Comparison of ENCODE assay signal across 27 mouse cellular contexts in genomic region chr12:53536816-53537215, GRCm38 (mm10).
DNase-seq lines count a peak whose midpoint lies in the region; ATAC-seq and TF ChIP-seq lines count a peak whose summit lies in the region.
"Had no signal": no experiment of that assay in that cellular context is flagged by ENCODE, and none has a peak within 500 bp of the region (broad histone marks: within the 10 kb centered on the region; RNA-seq: fewer than 3 reads in every experiment).

No protein-coding gene starts in this region.

- H3K4me1 ChIP-seq in midbrain, embryonic 10.5 days = peaks cover 24% of the 10 kb centered on the region
- H3K4me1 ChIP-seq in midbrain, postnatal 0 days (ENCODE audit: insufficient read depth, low read length) = no peaks in the 10 kb centered on the region
- peaks cover 3% of the 10 kb centered on the region; the same call in 1 of the 2 replicates for H3K4me1 ChIP-seq in neural tube, embryonic 11.5 days (ENCODE audit: control insufficient read depth, insufficient read depth, low read length)
- no peaks in the 10 kb centered on the region for H3K4me1 ChIP-seq in lung, adult 2 months (ENCODE audit: control insufficient read depth, insufficient read depth, low read length)
- H3K4me1 ChIP-seq in kidney, embryonic 16.5 days (ENCODE audit: insufficient read depth, low read length) = no peaks in the 10 kb centered on the region
- H3K4me1 ChIP-seq: embryonic facial prominence, embryonic 13.5 days had no signal

- H3K9ac ChIP-seq in midbrain, postnatal 0 days (replicated peaks; ENCODE audit: low read length, poor library complexity, severe bottlenecking) = no peak overlapping the region
- H3K9ac ChIP-seq in neural tube, embryonic 11.5 days (ENCODE audit: low read length) = no peak overlapping the region
- no peak overlapping the region for H3K9ac ChIP-seq in kidney, embryonic 16.5 days (replicated peaks; ENCODE audit: low read length)
- H3K9ac ChIP-seq: embryonic facial prominence, embryonic 13.5 days; forebrain, embryonic 13.5 days; hindbrain, embryonic 12.5 days had no signal

- H3K27ac ChIP-seq in midbrain, embryonic 10.5 days (replicated peaks) = peak overlapping the region; percentile 57; the same call in 1 of the 2 replicates
- H3K27ac ChIP-seq in midbrain, postnatal 0 days (ENCODE audit: low read depth, low read length) = no peak overlapping the region
- H3K27ac ChIP-seq in neural tube, embryonic 11.5 days (ENCODE audit: low read depth, low read length) = no peak overlapping the region
- H3K27ac ChIP-seq in kidney, embryonic 16.5 days (ENCODE audit: low read length) = no peak overlapping the region
- H3K27ac ChIP-seq: embryonic facial prominence, embryonic 10.5 days; embryonic facial prominence, embryonic 13.5 days; forebrain, embryonic 13.5 days; hindbrain, embryonic 12.5 days had no signal

- H3K9me3 ChIP-seq in midbrain, embryonic 10.5 days (replicated peaks) = no peaks in the 10 kb centered on the region
- H3K9me3 ChIP-seq in midbrain, postnatal 0 days (ENCODE audit: low read length) = no peaks in the 10 kb centered on the region
- H3K9me3 ChIP-seq in neural tube, embryonic 11.5 days (ENCODE audit: control insufficient read depth, low read length) = no peaks in the 10 kb centered on the region
- no peaks in the 10 kb centered on the region for H3K9me3 ChIP-seq in kidney, embryonic 16.5 days (ENCODE audit: low read length)
- H3K9me3 ChIP-seq: embryonic facial prominence, embryonic 10.5 days; embryonic facial prominence, embryonic 13.5 days; forebrain, embryonic 13.5 days; hindbrain, embryonic 12.5 days had no signal

- no peaks in the 10 kb centered on the region for H3K27me3 ChIP-seq in midbrain, embryonic 10.5 days (ENCODE audit: low read depth, poor library complexity, severe bottlenecking)
- H3K27me3 ChIP-seq in midbrain, postnatal 0 days (ENCODE audit: insufficient read depth, low read length) = no peaks in the 10 kb centered on the region
- H3K27me3 ChIP-seq in neural tube, embryonic 11.5 days (ENCODE audit: control insufficient read depth, insufficient read depth, low read length) = no peaks in the 10 kb centered on the region
- H3K27me3 ChIP-seq in kidney, embryonic 16.5 days (ENCODE audit: insufficient read depth, low read length) = no peaks in the 10 kb centered on the region
- H3K27me3 ChIP-seq: embryonic facial prominence, embryonic 13.5 days; forebrain, embryonic 13.5 days; hindbrain, embryonic 12.5 days had no signal

- no peaks in the 10 kb centered on the region for H3K36me3 ChIP-seq in midbrain, embryonic 10.5 days
- H3K36me3 ChIP-seq in midbrain, postnatal 0 days (ENCODE audit: insufficient read depth, low read length) = no peaks in the 10 kb centered on the region
- no peaks in the 10 kb centered on the region for H3K36me3 ChIP-seq in neural tube, embryonic 11.5 days (ENCODE audit: control insufficient read depth, insufficient read depth, low read length)
- H3K36me3 ChIP-seq in kidney, embryonic 16.5 days (ENCODE audit: insufficient read depth, low read length) = no peaks in the 10 kb centered on the region
- H3K36me3 ChIP-seq: embryonic facial prominence, embryonic 10.5 days; embryonic facial prominence, embryonic 13.5 days; hindbrain, embryonic 12.5 days had no signal

- no peak overlapping the region for H3K4me3 ChIP-seq in midbrain, embryonic 10.5 days
- H3K4me3 ChIP-seq in midbrain, postnatal 0 days (ENCODE audit: low read depth, low read length) = no peak overlapping the region
- H3K4me3 ChIP-seq in neural tube, embryonic 11.5 days (ENCODE audit: low read depth, low read length) = no peak overlapping the region
- H3K4me3 ChIP-seq in lung, adult 2 months (replicated peaks; ENCODE audit: extremely low read depth, low read depth, low read length) = no peak overlapping the region
- no peak overlapping the region for H3K4me3 ChIP-seq in kidney, embryonic 16.5 days (ENCODE audit: low read length)
- H3K4me3 ChIP-seq: embryonic facial prominence, embryonic 10.5 days; embryonic facial prominence, embryonic 13.5 days; erythroblast, embryonic 14.5 days; forebrain, embryonic 13.5 days; hindbrain, embryonic 12.5 days had no signal

- no peak for ATAC-seq in midbrain, postnatal 0 days (ENCODE audit: low FRiP score)
- no peak for ATAC-seq in neural tube, embryonic 11.5 days (ENCODE audit: insufficient read depth, low FRiP score, low TSS enrichment)
- no peak for ATAC-seq in kidney, embryonic 16.5 days (ENCODE audit: low FRiP score, low TSS enrichment)
- ATAC-seq: activated CD4-positive, CD25-positive, alpha-beta regulatory T cell, adult 4 months; forebrain, embryonic 13.5 days; forebrain, embryonic 16.5 days; hindbrain, embryonic 16.5 days; inflammation-experienced regulatory T-cells, adult 6 months; intestine, embryonic 16.5 days had no signal

- no peak for TF ChIP-seq POLR2A in lung, adult 2 months (IDR thresholded peaks at IDR 0.05; ENCODE audit: borderline replicate concordance, extremely low read depth, low read depth, low read length)

- H3K4me2 ChIP-seq in midbrain, postnatal 0 days (ENCODE audit: low read depth, low read length, poor library complexity, severe bottlenecking) = no peak overlapping the region
- H3K4me2 ChIP-seq in neural tube, embryonic 11.5 days (ENCODE audit: low read depth) = no peak overlapping the region
- H3K4me2 ChIP-seq in kidney, embryonic 16.5 days (replicated peaks; ENCODE audit: low read depth, low read length) = no peak overlapping the region
- H3K4me2 ChIP-seq: embryonic facial prominence, embryonic 13.5 days; forebrain, embryonic 13.5 days; heart, embryonic 11.5 days; hindbrain, embryonic 12.5 days had no signal

- no peak for TF ChIP-seq CTCF in midbrain, postnatal 0 days (IDR thresholded peaks at IDR 0.05)
- TF ChIP-seq CTCF in lung, adult 2 months (IDR thresholded peaks at IDR 0.05; ENCODE audit: insufficient read depth, low read length) = no peak

- 17% methylated on average over 5 of the region's 5 CpGs for WGBS in midbrain, embryonic 10.5 days
- 30% methylated on average over 5 of the region's 5 CpGs for WGBS in midbrain, postnatal 0 days
- WGBS in neural tube, embryonic 11.5 days = 22% methylated on average over 5 of the region's 5 CpGs
- whole genome bisulfite sequencing in lung, adult 2 months = 63% methylated on average over 5 of the region's 5 CpGs
- 67% methylated on average over 5 of the region's 5 CpGs for WGBS in kidney, embryonic 16.5 days

- peak; percentile 5 for DNase-seq in adrenal gland, adult 2 months
- no peak for DNase-seq in adrenal gland, postnatal 4 days (ENCODE audit: low spot score in 2 of 2)
- peak; percentile 38 for DNase-seq in midbrain, embryonic 10.5 days (ENCODE audit: low spot score)
- DNase-seq in midbrain, postnatal 0 days (ENCODE audit: low spot score) = no peak
- peak; percentile 29 for DNase-seq in embryo, embryonic 11 days
- peak; percentile 30 for DNase-seq in neural tube, embryonic 11.5 days (ENCODE audit: low spot score)
- no peak for DNase-seq in lung, adult 2 months
- DNase-seq: adrenal gland, postnatal 10 days; cerebellum, adult 11 months; cerebellum, adult 2 months; cerebellum, adult 9-11 months; cerebellum, postnatal 25 days; gastrocnemius, postnatal 14 days; heart, adult 11 months; heart, postnatal 36 days had no signal

Comparison
In these comparisons a context has a peak if more than half of its experiments do, and no peak if none do; other contexts are left out.
1. DNase-seq: peak in adrenal gland, adult 2 months (single experiment), midbrain, embryonic 10.5 days (single experiment), embryo, embryonic 11 days (single experiment) and neural tube, embryonic 11.5 days (single experiment); none in adrenal gland, postnatal 4 days (0 of 2), midbrain, postnatal 0 days (single experiment) and lung, adult 2 months (single experiment).